Mouse (Mus musculus) liver, adult 2 months (tissue): ENCODE results near the gene Anks1b. TPM values are rescaled to one million over a fixed set of nuclear protein-coding genes. Genes with fewer than 3 reads are reported as not detected.
A peak's percentile ranks its signal among the peaks of the same experiment; 100 is the strongest.

Source experiments
- DNase-seq: peaks from one replicate; pipeline ENCODE4 v3.0.0-alpha.2; 2011; ENCODE audit warnings: low read depth, low spot score; ENCODE audit errors: extremely low read depth
- H3K27ac ChIP-seq: fragments of 200-500 bp; replicated peaks from 2 replicates; pipeline ENCODE4 v1.5.1; 2012; ENCODE audit warnings: low read depth, mild to moderate bottlenecking, control low read depth, inconsistent platforms, low read length; ENCODE audit not compliant: insufficient read depth
- H3K27me3 ChIP-seq: fragments of 200-500 bp; 2 replicates; pipeline ENCODE4 v1.6.1; 2012; ENCODE audit warnings: mild to moderate bottlenecking, moderate library complexity, low read length, inconsistent platforms; ENCODE audit not compliant: control insufficient read depth, insufficient read depth
- H3K36me3 ChIP-seq: fragments of 200-500 bp; 2 replicates; pipeline ENCODE4 v1.6.1; 2012; ENCODE audit warnings: low read length, inconsistent platforms; ENCODE audit not compliant: control insufficient read depth, insufficient read depth
- H3K4me1 ChIP-seq: fragments of 200-500 bp; 2 replicates; pipeline ENCODE4 v1.6.1; 2011; ENCODE audit warnings: low read length; ENCODE audit not compliant: control insufficient read depth, insufficient read depth
- H3K4me3 ChIP-seq: fragments of 200-500 bp; 2 replicates; pipeline ENCODE4 v1.5.1; 2011; ENCODE audit warnings: low read depth, mild to moderate bottlenecking, control low read depth, low read length, moderate library complexity; ENCODE audit not compliant: insufficient read depth
- H3K79me2 ChIP-seq: fragments of 200-500 bp; 2 replicates; pipeline ENCODE4 v1.6.1; 2012; ENCODE audit warnings: inconsistent platforms, mild to moderate bottlenecking, low read length, moderate library complexity; ENCODE audit not compliant: control insufficient read depth, insufficient read depth
- H3K9ac ChIP-seq: fragments of 200-500 bp; 2 replicates; pipeline ENCODE4 v1.6.1; 2012; ENCODE audit warnings: low read depth, mild to moderate bottlenecking, control low read depth, inconsistent platforms, low read length
- CTCF ChIP-seq: fragments of 200-500 bp; IDR thresholded peaks from 2 replicates; pipeline ENCODE4 v1.5.1; 2011; ENCODE audit warnings: low read depth, low read length, control low read depth
- POLR2A ChIP-seq: fragments of 200-500 bp; IDR thresholded peaks from 2 replicates; pipeline ENCODE4 v1.6.1; 2011; ENCODE audit warnings: low read length, control low read depth; ENCODE audit not compliant: insufficient read depth; ENCODE audit errors: extremely low read depth
- WGBS: fragments of 180-500 bp; shearing (Covaris S2); methylation state at CpG from one replicate; pipeline ENCODE4 v1.1.7; 2018; 5-methylcytosine and 5-hydroxymethylcytosine counted together
- polyA plus RNA-seq: library from polyadenylated mRNA; depleted of rRNA; stranded (reverse); fragments of >200 nt; gene quantifications from 2 replicates; pipeline ENCODE4 v1.2.3, GENCODE M21; 2012
- total RNA-seq: library from RNA; depleted of rRNA; stranded (reverse); fragments of >200 nt; gene quantifications from 2 replicates; pipeline ENCODE4 v1.2.3, GENCODE M21; 2014

Gene Anks1b
- total and polyA plus RNA-seq, 2 experiments: under 0.01 TPM; not detected in 1

DNA sequence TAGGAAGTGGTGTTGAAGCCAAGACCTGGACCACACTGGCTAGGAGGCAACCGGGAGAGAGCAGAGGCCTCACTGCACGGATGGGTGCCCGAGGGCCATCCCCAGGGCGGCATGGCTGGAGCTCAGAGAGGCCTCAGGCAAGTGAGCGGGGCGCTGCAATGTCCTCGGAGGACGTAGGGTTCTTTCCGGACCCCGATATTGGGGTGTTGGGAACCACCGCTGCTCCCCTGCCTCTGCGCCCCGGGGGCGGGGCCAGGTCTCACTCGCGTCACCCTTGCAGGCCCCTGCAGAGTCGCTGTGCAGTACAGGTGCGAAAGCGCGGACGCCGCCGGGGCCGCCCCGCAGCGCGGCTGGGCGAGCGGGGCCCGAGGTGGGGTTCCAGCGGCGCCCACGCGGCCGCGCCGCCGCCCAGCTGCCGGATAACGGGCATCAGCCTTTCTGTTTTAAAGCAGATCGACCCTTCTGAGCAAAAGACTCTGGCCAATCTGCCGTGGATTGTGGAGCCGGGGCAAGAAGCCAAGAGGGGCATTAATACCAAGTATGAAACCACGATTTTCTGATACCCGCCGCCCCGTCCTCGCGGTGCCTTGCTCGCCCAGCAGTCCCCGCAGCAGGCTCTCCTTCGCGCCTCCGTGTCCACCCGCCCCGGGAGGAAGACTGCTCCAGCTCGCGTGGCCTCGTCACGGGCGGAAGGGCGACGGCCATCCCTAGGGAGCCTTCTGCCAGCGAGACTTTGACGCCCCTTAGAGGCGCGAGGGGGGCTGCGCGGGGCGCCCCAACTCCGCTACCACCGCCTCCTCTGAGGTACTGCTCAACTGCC lies 1096.3 kb downstream of the Anks1b start:
- DNase-seq: no peak
- Histone ChIP-seq H3K27ac (no peak overlapping the region), H3K4me1 (0 out of 2 replicates have a peak, but pooled peaks cover 4% of the 10 kb centered on the region), H3K9ac (no peak overlapping the region), H3K36me3 (no peaks in the 10 kb centered on the region), H3K79me2 (no peaks in the 10 kb centered on the region), H3K4me3 (peak overlapping the region; percentile 28; the same call in 1 of the 2 replicates), H3K27me3 (peaks cover 11% of the 10 kb centered on the region)
- TF ChIP-seq CTCF: no peak
- TF ChIP-seq POLR2A: no peak
- 7% methylated on average over 72 of the region's 72 CpGs for WGBS

DNA sequence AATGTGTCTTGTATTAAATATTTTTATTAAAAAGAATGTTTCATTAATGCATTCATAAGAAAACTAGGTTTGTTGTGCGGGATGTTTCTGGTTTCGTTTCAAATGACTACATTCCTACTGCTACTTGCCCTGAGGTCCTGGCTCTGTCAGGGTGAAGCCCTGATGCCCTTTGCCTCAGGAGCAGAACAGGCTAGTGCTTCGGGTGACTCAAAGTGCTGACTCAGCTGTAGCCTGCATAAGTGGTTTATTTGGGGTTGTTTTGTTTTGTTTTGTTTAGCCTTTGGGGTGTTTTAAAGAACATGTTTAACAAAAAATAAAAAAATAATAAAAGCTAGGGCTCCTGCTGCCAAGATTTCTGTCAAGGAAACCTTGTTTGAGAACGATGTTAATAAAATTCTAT lies 1097.3 kb downstream of the Anks1b start:
- Histone ChIP-seq H3K4me3 (no peak overlapping the region), H3K4me1 (0 out of 2 replicates have a peak, but pooled peaks cover 4% of the 10 kb centered on the region), H3K36me3 (no peaks in the 10 kb centered on the region), H3K79me2 (no peaks in the 10 kb centered on the region), H3K9ac (no peak overlapping the region), H3K27me3 (peaks cover 11% of the 10 kb centered on the region), H3K27ac (no peak overlapping the region)
- DNase-seq: no peak
- 49% methylated on average over 4 of the region's 4 CpGs for WGBS
- TF ChIP-seq CTCF (no peak), POLR2A (no peak)

DNA sequence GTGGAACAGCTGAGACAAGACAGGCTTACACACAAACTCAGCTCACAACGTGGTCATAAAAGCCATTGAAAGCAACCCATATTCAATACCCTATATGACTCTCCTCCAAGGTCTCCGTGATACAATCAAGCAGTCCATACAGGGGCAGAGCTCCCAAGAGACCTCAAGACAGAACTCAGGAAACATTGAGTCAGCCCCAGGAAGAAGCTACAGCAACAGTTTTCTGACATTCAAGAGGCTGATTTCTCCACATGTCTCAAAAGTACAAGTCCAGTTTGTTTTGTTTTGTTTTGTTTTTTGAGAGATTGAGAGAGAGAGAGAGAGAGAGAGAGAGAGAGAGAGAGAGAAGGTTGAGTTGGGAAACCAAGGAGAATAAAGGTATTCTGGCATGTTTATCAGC lies 1100.8 kb downstream of the Anks1b start:
- WGBS: 64% methylated on average over 2 of the region's 2 CpGs
- Histone ChIP-seq H3K79me2 (no peaks in the 10 kb centered on the region), H3K9ac (no peak overlapping the region), H3K27me3 (peaks cover 10% of the 10 kb centered on the region), H3K36me3 (no peaks in the 10 kb centered on the region), H3K4me1 (0 out of 2 replicates have a peak, but pooled peaks cover 4% of the 10 kb centered on the region), H3K27ac (no peak overlapping the region), H3K4me3 (no peak overlapping the region)
- DNase-seq: no peak
- TF ChIP-seq POLR2A (no peak), CTCF (no peak)

DNA sequence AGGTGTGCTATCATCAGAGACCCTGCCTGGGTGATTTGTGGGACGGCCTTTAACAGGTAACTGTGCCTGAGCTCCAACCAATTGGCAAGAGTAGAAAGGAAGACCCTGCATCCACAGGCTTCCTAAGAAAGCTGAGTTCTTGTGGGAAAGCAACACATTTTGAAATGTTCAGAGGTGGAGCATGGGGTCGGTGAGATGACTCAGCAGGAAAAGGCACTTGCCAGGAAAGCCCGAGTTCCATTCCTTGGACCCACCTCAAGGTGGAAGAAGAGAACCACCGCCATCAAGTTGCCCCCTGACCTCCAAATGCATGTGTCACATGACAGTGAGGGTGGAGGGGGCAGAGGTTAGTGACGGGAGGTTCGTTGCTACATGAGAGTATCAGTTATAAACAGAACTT lies 1101.2 kb downstream of the Anks1b start:
- H3K4me3 ChIP-seq: no peak overlapping the region
- DNase-seq: no peak
- TF ChIP-seq CTCF (no peak), POLR2A (no peak)
- peaks cover 6% of the 10 kb centered on the region for H3K27me3 ChIP-seq
- no peaks in the 10 kb centered on the region for H3K79me2 ChIP-seq
- H3K27ac ChIP-seq: no peak overlapping the region
- H3K9ac ChIP-seq: no peak overlapping the region
- 81% methylated on average over 6 of the region's 6 CpGs for WGBS
- H3K4me1 ChIP-seq: 0 out of 2 replicates have a peak, but pooled peaks cover 4% of the 10 kb centered on the region
- no peaks in the 10 kb centered on the region for H3K36me3 ChIP-seq

DNA sequence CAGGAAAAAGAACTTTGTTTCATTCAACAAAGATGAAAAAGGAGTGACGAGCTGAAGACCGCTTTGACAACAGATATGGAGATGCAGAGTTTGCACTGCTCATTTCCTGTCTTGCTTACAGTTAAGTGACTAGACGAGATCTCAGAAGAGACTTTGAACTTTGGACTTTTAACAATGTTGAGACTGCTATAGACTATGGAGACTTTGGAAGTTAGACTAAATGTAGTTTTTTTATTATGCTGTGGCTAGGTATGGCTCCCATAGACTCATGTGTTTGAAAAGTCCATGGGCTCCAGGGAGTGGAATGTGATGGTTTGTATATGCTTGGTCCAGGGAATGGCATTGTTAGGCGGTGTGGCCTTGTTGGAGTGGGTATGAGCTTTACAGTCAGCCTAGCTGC lies 1108.5 kb downstream of the Anks1b start:
- H3K4me1 ChIP-seq: no peaks in the 10 kb centered on the region
- WGBS: 71% methylated on average over 4 of the region's 4 CpGs
- no peaks in the 10 kb centered on the region for H3K79me2 ChIP-seq
- DNase-seq: no peak
- H3K27ac ChIP-seq: no peak overlapping the region
- no peak overlapping the region for H3K4me3 ChIP-seq
- TF ChIP-seq POLR2A: no peak
- no peak for TF ChIP-seq CTCF
- H3K9ac ChIP-seq: no peak overlapping the region
- no peaks in the 10 kb centered on the region for H3K27me3 ChIP-seq
- H3K36me3 ChIP-seq: no peaks in the 10 kb centered on the region

DNA sequence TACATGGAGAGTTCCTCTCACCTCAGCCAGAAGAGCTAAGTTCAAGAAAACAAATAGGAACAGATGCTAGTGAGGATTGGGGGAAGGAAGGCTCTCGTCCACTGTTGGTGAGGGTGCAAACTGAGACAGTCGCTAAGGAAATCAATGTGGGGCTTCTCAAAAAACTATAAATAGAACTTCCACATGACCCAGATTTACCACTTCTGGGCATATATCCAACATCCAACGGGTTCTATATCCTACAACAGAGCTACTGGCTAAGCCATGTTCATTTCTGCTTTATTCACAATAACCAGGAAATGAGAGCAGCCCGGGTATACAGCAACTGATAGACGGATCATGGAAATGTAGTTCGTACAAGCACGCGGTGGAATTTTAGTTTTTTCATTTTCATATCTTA lies 1109.7 kb downstream of the Anks1b start:
- H3K27ac ChIP-seq: no peak overlapping the region
- no peaks in the 10 kb centered on the region for H3K79me2 ChIP-seq
- 69% methylated on average over 8 of the region's 8 CpGs for WGBS
- no peaks in the 10 kb centered on the region for H3K4me1 ChIP-seq
- no peaks in the 10 kb centered on the region; the same call in 1 of the 2 replicates for H3K36me3 ChIP-seq
- DNase-seq: peak; percentile 26
- TF ChIP-seq POLR2A: no peak
- TF ChIP-seq CTCF: no peak
- no peaks in the 10 kb centered on the region for H3K27me3 ChIP-seq
- no peak overlapping the region for H3K4me3 ChIP-seq
- no peak overlapping the region for H3K9ac ChIP-seq
